Mouse (Mus musculus): ENCODE measurements around the gene Vmn1r1.
"Not testable (repeated sequence)": the region's sequence is repeated elsewhere in the genome, so short reads cannot be mapped to it uniquely, and the experiment has no call there.

The Vmn1r1 gene

GRCm38 (mm10) chr1:182164386-182164785 lies at the start of gene Vmn1r1:
Vmn1r1 (minus strand) TSS chr1:182164486.
- no peak for DNase-seq (ENCODE audit: low spot score in 2 of 2)

GRCm38 (mm10) chr1:182210322-182210721 lies 46.0 kb upstream of the Vmn1r1 start:
- no peak for DNase-seq (ENCODE audit: low spot score in 2 of 2)

- no peak for DNase-seq (ENCODE audit: low spot score in 2 of 2)
Measured at GRCm38 (mm10) chr1:182192581-182192980, 28.3 kb upstream of the Vmn1r1 start.

GRCm38 (mm10) chr1:182191816-182192545 lies 27.7 kb upstream of the Vmn1r1 start:
- no peak for DNase-seq (ENCODE audit: low spot score in 2 of 2)

- DNase-seq (ENCODE audit: low spot score in 2 of 2): no peak
Measured at GRCm38 (mm10) chr1:182191181-182191580, 26.9 kb upstream of the Vmn1r1 start.

GRCm38 (mm10) chr1:182189669-182190440 lies 25.6 kb upstream of the Vmn1r1 start:
- no peak for DNase-seq (ENCODE audit: low spot score in 2 of 2)

GRCm38 (mm10) chr1:182182449-182182848 lies 18.2 kb upstream of the Vmn1r1 start:
- DNase-seq (ENCODE audit: low spot score in 2 of 2): not testable (repeated sequence)

GRCm38 (mm10) chr1:182181456-182182305 lies 17.4 kb upstream of the Vmn1r1 start:
- DNase-seq (ENCODE audit: low spot score in 2 of 2): no peak

GRCm38 (mm10) chr1:182176985-182177384 lies 12.7 kb upstream of the Vmn1r1 start:
- not testable (repeated sequence) for DNase-seq (ENCODE audit: low spot score in 2 of 2)

GRCm38 (mm10) chr1:182170206-182170605 lies 5.9 kb upstream of the Vmn1r1 start:
- not testable (repeated sequence) for DNase-seq (ENCODE audit: low spot score in 2 of 2)

GRCm38 (mm10) chr1:182162951-182163350 lies 1.3 kb downstream of the Vmn1r1 start:
- DNase-seq (ENCODE audit: low spot score in 2 of 2): no peak

GRCm38 (mm10) chr1:182159575-182159974 lies 4.7 kb downstream of the Vmn1r1 start:
- no peak for DNase-seq (ENCODE audit: low spot score in 2 of 2)

- no peak for DNase-seq (ENCODE audit: low spot score in 2 of 2)
Measured at GRCm38 (mm10) chr1:182157734-182158133, 6.6 kb downstream of the Vmn1r1 start.

GRCm38 (mm10) chr1:182149966-182150365 lies 14.3 kb downstream of the Vmn1r1 start:
- no peak for DNase-seq (ENCODE audit: low spot score in 2 of 2)

GRCm38 (mm10) chr1:182148864-182149514 lies 15.3 kb downstream of the Vmn1r1 start:
- no peak for DNase-seq (ENCODE audit: low spot score in 2 of 2)

GRCm38 (mm10) chr1:182145546-182145945 lies 18.7 kb downstream of the Vmn1r1 start:
- DNase-seq (ENCODE audit: low spot score in 2 of 2): no peak

GRCm38 (mm10) chr1:182143288-182143687 lies 21.0 kb downstream of the Vmn1r1 start:
- DNase-seq (ENCODE audit: low spot score in 2 of 2): no peak

- no peak for DNase-seq (ENCODE audit: low spot score in 2 of 2)
Measured at GRCm38 (mm10) chr1:182142725-182143124, 21.6 kb downstream of the Vmn1r1 start.

GRCm38 (mm10) chr1:182140370-182140769 lies 23.9 kb downstream of the Vmn1r1 start:
- DNase-seq (ENCODE audit: low spot score in 2 of 2): peak; percentile 67 to 68

GRCm38 (mm10) chr1:182139937-182140336 lies 24.3 kb downstream of the Vmn1r1 start:
- no peak for DNase-seq (ENCODE audit: low spot score in 2 of 2)

- no peak for DNase-seq (ENCODE audit: low spot score in 2 of 2)
Measured at GRCm38 (mm10) chr1:182138172-182138571, 26.1 kb downstream of the Vmn1r1 start.

All from urinary bladder, postnatal 36 days (tissue).